Mouse (Mus musculus): ENCODE data around the gene Ccdc51. TPM values are rescaled to one million over a fixed set of nuclear protein-coding genes. Genes with fewer than 3 reads are reported as not detected.

The Ccdc51 gene
- polyA plus RNA-seq, 1 experiment = 12.4 TPM

GRCm38 (mm10) chr9:109103250-109103649 lies 21.0 kb downstream of the Ccdc51 start:
- TF ChIP-seq MAX (IDR thresholded peaks at IDR 0.05) (no peak), MYOD1 (IDR thresholded peaks at IDR 0.05; ENCODE audit: control insufficient read depth, insufficient read length, low read depth) (no peak), FOSL1 (IDR thresholded peaks at IDR 0.05; ENCODE audit: insufficient read depth, low read length, poor library complexity, severe bottlenecking) (no peak), MYOG (IDR thresholded peaks at IDR 0.05; ENCODE audit: control insufficient read depth, extremely low read depth, insufficient read length) (no peak), USF1 (IDR thresholded peaks at IDR 0.05; ENCODE audit: low read depth) (no peak), CEBPB (IDR thresholded peaks at IDR 0.05; ENCODE audit: low read depth) (no peak), CTCF (IDR thresholded peaks at IDR 0.05; ENCODE audit: control insufficient read depth, insufficient read depth, insufficient read length) (no peak)
- Histone ChIP-seq H3ac (ENCODE audit: control insufficient read depth, insufficient read length, low read depth) (no peak overlapping the region), H3K4me3 (ENCODE audit: insufficient read depth, poor library complexity, severe bottlenecking) (no peak overlapping the region), H3K79me3 (ENCODE audit: low read depth) (no peaks in the 10 kb centered on the region), H3K27me3 (ENCODE audit: control insufficient read depth, insufficient read depth, insufficient read length) (no peaks in the 10 kb centered on the region), H3K79me2 (ENCODE audit: control insufficient read depth, insufficient read depth) (no peaks in the 10 kb centered on the region), H3K36me3 (ENCODE audit: control insufficient read depth, insufficient read depth) (no peaks in the 10 kb centered on the region)

- H3ac ChIP-seq (ENCODE audit: control insufficient read depth, insufficient read length, low read depth) = no peak overlapping the region
- no peak for TF ChIP-seq MYOG (IDR thresholded peaks at IDR 0.05; ENCODE audit: control insufficient read depth, extremely low read depth, insufficient read length)
- TF ChIP-seq MAX (IDR thresholded peaks at IDR 0.05) = no peak
- no peak for TF ChIP-seq MYOD1 (IDR thresholded peaks at IDR 0.05; ENCODE audit: control insufficient read depth, insufficient read length, low read depth)
- no peak for TF ChIP-seq CTCF (IDR thresholded peaks at IDR 0.05; ENCODE audit: control insufficient read depth, insufficient read depth, insufficient read length)
- H3K27me3 ChIP-seq (ENCODE audit: control insufficient read depth, insufficient read depth, insufficient read length) = no peaks in the 10 kb centered on the region
- no peaks in the 10 kb centered on the region for H3K79me2 ChIP-seq (ENCODE audit: control insufficient read depth, insufficient read depth)
- no peak overlapping the region for H3K4me3 ChIP-seq (ENCODE audit: insufficient read depth, poor library complexity, severe bottlenecking)
- no peaks in the 10 kb centered on the region for H3K79me3 ChIP-seq (ENCODE audit: low read depth)
- H3K36me3 ChIP-seq (ENCODE audit: control insufficient read depth, insufficient read depth) = no peaks in the 10 kb centered on the region
Measured at GRCm38 (mm10) chr9:109104083-109104482, 21.8 kb downstream of the Ccdc51 start.

GRCm38 (mm10) chr9:109105011-109105410 lies 22.7 kb downstream of the Ccdc51 start:
- Histone ChIP-seq H3K36me3 (ENCODE audit: control insufficient read depth, insufficient read depth) (no peaks in the 10 kb centered on the region), H3ac (ENCODE audit: control insufficient read depth, insufficient read length, low read depth) (no peak overlapping the region), H3K79me2 (ENCODE audit: control insufficient read depth, insufficient read depth) (no peaks in the 10 kb centered on the region), H3K27me3 (ENCODE audit: control insufficient read depth, insufficient read depth, insufficient read length) (no peaks in the 10 kb centered on the region), H3K4me3 (ENCODE audit: insufficient read depth, poor library complexity, severe bottlenecking) (no peak overlapping the region), H3K79me3 (ENCODE audit: low read depth) (no peaks in the 10 kb centered on the region)
- TF ChIP-seq MAX (IDR thresholded peaks at IDR 0.05) = no peak
- TF ChIP-seq CTCF (IDR thresholded peaks at IDR 0.05; ENCODE audit: control insufficient read depth, insufficient read depth, insufficient read length) = no peak
- no peak for TF ChIP-seq CEBPB (IDR thresholded peaks at IDR 0.05; ENCODE audit: low read depth)
- TF ChIP-seq MYOG (IDR thresholded peaks at IDR 0.05; ENCODE audit: control insufficient read depth, extremely low read depth, insufficient read length) = no peak
- no peak for TF ChIP-seq FOSL1 (IDR thresholded peaks at IDR 0.05; ENCODE audit: insufficient read depth, low read length, poor library complexity, severe bottlenecking)
- no peak for TF ChIP-seq USF1 (IDR thresholded peaks at IDR 0.05; ENCODE audit: low read depth)
- no peak for TF ChIP-seq MYOD1 (IDR thresholded peaks at IDR 0.05; ENCODE audit: control insufficient read depth, insufficient read length, low read depth)

GRCm38 (mm10) chr9:109105648-109106047 lies 23.4 kb downstream of the Ccdc51 start:
- no peaks in the 10 kb centered on the region for H3K79me2 ChIP-seq (ENCODE audit: control insufficient read depth, insufficient read depth)
- H3K4me3 ChIP-seq (ENCODE audit: insufficient read depth, poor library complexity, severe bottlenecking) = no peak overlapping the region
- TF ChIP-seq FOSL1 (IDR thresholded peaks at IDR 0.05; ENCODE audit: insufficient read depth, low read length, poor library complexity, severe bottlenecking) = no peak
- TF ChIP-seq CTCF (IDR thresholded peaks at IDR 0.05; ENCODE audit: control insufficient read depth, insufficient read depth, insufficient read length) = no peak
- no peak for TF ChIP-seq MYOG (IDR thresholded peaks at IDR 0.05; ENCODE audit: control insufficient read depth, extremely low read depth, insufficient read length)
- TF ChIP-seq MYOD1 (IDR thresholded peaks at IDR 0.05; ENCODE audit: control insufficient read depth, insufficient read length, low read depth) = no peak
- no peak for TF ChIP-seq CEBPB (IDR thresholded peaks at IDR 0.05; ENCODE audit: low read depth)
- TF ChIP-seq MAX (IDR thresholded peaks at IDR 0.05) = no peak
- no peak for TF ChIP-seq USF1 (IDR thresholded peaks at IDR 0.05; ENCODE audit: low read depth)
- no peaks in the 10 kb centered on the region for H3K36me3 ChIP-seq (ENCODE audit: control insufficient read depth, insufficient read depth)
- no peak overlapping the region for H3ac ChIP-seq (ENCODE audit: control insufficient read depth, insufficient read length, low read depth)
- no peaks in the 10 kb centered on the region for H3K27me3 ChIP-seq (ENCODE audit: control insufficient read depth, insufficient read depth, insufficient read length)
- no peaks in the 10 kb centered on the region for H3K79me3 ChIP-seq (ENCODE audit: low read depth)

- Histone ChIP-seq H3K79me2 (ENCODE audit: control insufficient read depth, insufficient read depth) (no peaks in the 10 kb centered on the region), H3K79me3 (ENCODE audit: low read depth) (no peaks in the 10 kb centered on the region), H3K36me3 (ENCODE audit: control insufficient read depth, insufficient read depth) (no peaks in the 10 kb centered on the region), H3ac (ENCODE audit: control insufficient read depth, insufficient read length, low read depth) (no peak overlapping the region), H3K4me3 (ENCODE audit: insufficient read depth, poor library complexity, severe bottlenecking) (no peak overlapping the region), H3K27me3 (ENCODE audit: control insufficient read depth, insufficient read depth, insufficient read length) (no peaks in the 10 kb centered on the region)
- TF ChIP-seq FOSL1 (IDR thresholded peaks at IDR 0.05; ENCODE audit: insufficient read depth, low read length, poor library complexity, severe bottlenecking) (no peak), MYOD1 (IDR thresholded peaks at IDR 0.05; ENCODE audit: control insufficient read depth, insufficient read length, low read depth) (no peak), CTCF (IDR thresholded peaks at IDR 0.05; ENCODE audit: control insufficient read depth, insufficient read depth, insufficient read length) (no peak), MYOG (IDR thresholded peaks at IDR 0.05; ENCODE audit: control insufficient read depth, extremely low read depth, insufficient read length) (no peak), USF1 (IDR thresholded peaks at IDR 0.05; ENCODE audit: low read depth) (no peak), CEBPB (IDR thresholded peaks at IDR 0.05; ENCODE audit: low read depth) (no peak), MAX (IDR thresholded peaks at IDR 0.05) (no peak)
Measured at GRCm38 (mm10) chr9:109107341-109107740, 25.0 kb downstream of the Ccdc51 start.

- Histone ChIP-seq H3K36me3 (ENCODE audit: control insufficient read depth, insufficient read depth) (peaks cover 7% of the 10 kb centered on the region), H3K4me3 (ENCODE audit: insufficient read depth, poor library complexity, severe bottlenecking) (no peak overlapping the region), H3K79me2 (ENCODE audit: control insufficient read depth, insufficient read depth) (no peaks in the 10 kb centered on the region), H3K27me3 (ENCODE audit: control insufficient read depth, insufficient read depth, insufficient read length) (no peaks in the 10 kb centered on the region), H3ac (ENCODE audit: control insufficient read depth, insufficient read length, low read depth) (no peak overlapping the region), H3K79me3 (ENCODE audit: low read depth) (no peaks in the 10 kb centered on the region)
- TF ChIP-seq CEBPB (IDR thresholded peaks at IDR 0.05; ENCODE audit: low read depth) (no peak), USF1 (IDR thresholded peaks at IDR 0.05; ENCODE audit: low read depth) (no peak), FOSL1 (IDR thresholded peaks at IDR 0.05; ENCODE audit: insufficient read depth, low read length, poor library complexity, severe bottlenecking) (no peak), MAX (IDR thresholded peaks at IDR 0.05) (no peak), CTCF (IDR thresholded peaks at IDR 0.05; ENCODE audit: control insufficient read depth, insufficient read depth, insufficient read length) (no peak), MYOG (IDR thresholded peaks at IDR 0.05; ENCODE audit: control insufficient read depth, extremely low read depth, insufficient read length) (no peak), MYOD1 (IDR thresholded peaks at IDR 0.05; ENCODE audit: control insufficient read depth, insufficient read length, low read depth) (no peak)
Measured at GRCm38 (mm10) chr9:109110240-109110639, 27.9 kb downstream of the Ccdc51 start.
